Mouse (Mus musculus): Measurements from ENCODE around the gene Nans. TPM values are rescaled to one million over a fixed set of nuclear protein-coding genes. Genes with fewer than 3 reads are reported as not detected.

Gene Nans
- polyA plus RNA-seq, 1 experiment from 2014 or later: 40.5 TPM

GRCm38 (mm10) chr4:46451758-46452480, 37.1 kb upstream of the Nans start:
- Histone ChIP-seq H3K4me2 (ENCODE audit: low read depth, low read length) (peak overlapping the region; percentile 80), H3K27ac (ENCODE audit: low read length) (peak overlapping the region; percentile 98), H3K4me1 (ENCODE audit: control insufficient read depth, low read depth, low read length) (peaks cover 69% of the 10 kb centered on the region), H3K9ac (ENCODE audit: low read depth, low read length) (peak overlapping the region; percentile 98), H3K9me3 (replicated peaks; ENCODE audit: control insufficient read depth, low read length) (no peaks in the 10 kb centered on the region), H3K4me3 (ENCODE audit: low read depth, low read length) (peak overlapping the region; percentile 92), H3K36me3 (ENCODE audit: control insufficient read depth, insufficient read depth) (peaks cover 7% of the 10 kb centered on the region), H3K27me3 (ENCODE audit: control insufficient read depth, insufficient read depth, low read depth, low read length) (no peaks in the 10 kb centered on the region)
- ATAC-seq (ENCODE audit: low read depth): peak; percentile 4
- WGBS (ENCODE audit: insufficient replicate concordance): under 1% methylated on average over 106 of the region's 111 CpGs

DNA sequence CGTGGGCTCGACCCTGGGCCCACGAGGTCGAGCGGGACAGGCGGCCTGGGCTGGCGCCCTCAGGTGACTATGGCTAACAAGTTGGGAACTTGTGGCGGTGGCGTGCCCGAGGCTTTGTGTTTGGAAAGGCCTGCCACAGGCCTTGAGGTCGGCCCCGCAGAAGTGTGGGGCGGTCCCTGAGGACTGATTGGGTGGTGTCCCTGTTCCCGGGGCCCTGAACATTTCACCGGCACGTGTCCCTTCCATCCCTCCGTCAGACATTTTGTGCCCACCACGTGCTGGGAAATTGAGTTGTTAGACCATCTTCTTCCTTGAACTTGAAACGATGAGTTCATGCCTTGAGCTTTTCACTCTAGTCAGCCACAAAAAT, 36.6 kb upstream of the Nans start:
- Histone ChIP-seq H3K27ac (ENCODE audit: low read length) (peak overlapping the region; percentile 98), H3K4me2 (ENCODE audit: low read depth, low read length) (peak overlapping the region; percentile 80), H3K27me3 (ENCODE audit: control insufficient read depth, insufficient read depth, low read depth, low read length) (no peaks in the 10 kb centered on the region), H3K4me3 (ENCODE audit: low read depth, low read length) (peak overlapping the region; percentile 92), H3K4me1 (ENCODE audit: control insufficient read depth, low read depth, low read length) (peaks cover 69% of the 10 kb centered on the region), H3K9ac (ENCODE audit: low read depth, low read length) (peak overlapping the region; percentile 98), H3K9me3 (replicated peaks; ENCODE audit: control insufficient read depth, low read length) (no peaks in the 10 kb centered on the region), H3K36me3 (ENCODE audit: control insufficient read depth, insufficient read depth) (peaks cover 7% of the 10 kb centered on the region)
- WGBS (ENCODE audit: insufficient replicate concordance): 0% methylated on average over 19 of the region's 19 CpGs
- ATAC-seq (ENCODE audit: low read depth): peak; percentile 49

- Histone ChIP-seq H3K9ac (ENCODE audit: low read depth, low read length) (peak overlapping the region; percentile 98), H3K9me3 (replicated peaks; ENCODE audit: control insufficient read depth, low read length) (no peaks in the 10 kb centered on the region), H3K27me3 (ENCODE audit: control insufficient read depth, insufficient read depth, low read depth, low read length) (no peaks in the 10 kb centered on the region), H3K27ac (ENCODE audit: low read length) (peak overlapping the region; percentile 98), H3K4me1 (ENCODE audit: control insufficient read depth, low read depth, low read length) (peaks cover 69% of the 10 kb centered on the region), H3K4me2 (ENCODE audit: low read depth, low read length) (peak overlapping the region; percentile 80), H3K4me3 (ENCODE audit: low read depth, low read length) (peak overlapping the region; percentile 92), H3K36me3 (ENCODE audit: control insufficient read depth, insufficient read depth) (peaks cover 7% of the 10 kb centered on the region)
- no peak for ATAC-seq (ENCODE audit: low read depth)
- 12% methylated on average over 13 of the region's 13 CpGs for WGBS (ENCODE audit: insufficient replicate concordance)
Observed at GRCm38 (mm10) chr4:46452855-46453719, 36.0 kb upstream of the Nans start.

DNA sequence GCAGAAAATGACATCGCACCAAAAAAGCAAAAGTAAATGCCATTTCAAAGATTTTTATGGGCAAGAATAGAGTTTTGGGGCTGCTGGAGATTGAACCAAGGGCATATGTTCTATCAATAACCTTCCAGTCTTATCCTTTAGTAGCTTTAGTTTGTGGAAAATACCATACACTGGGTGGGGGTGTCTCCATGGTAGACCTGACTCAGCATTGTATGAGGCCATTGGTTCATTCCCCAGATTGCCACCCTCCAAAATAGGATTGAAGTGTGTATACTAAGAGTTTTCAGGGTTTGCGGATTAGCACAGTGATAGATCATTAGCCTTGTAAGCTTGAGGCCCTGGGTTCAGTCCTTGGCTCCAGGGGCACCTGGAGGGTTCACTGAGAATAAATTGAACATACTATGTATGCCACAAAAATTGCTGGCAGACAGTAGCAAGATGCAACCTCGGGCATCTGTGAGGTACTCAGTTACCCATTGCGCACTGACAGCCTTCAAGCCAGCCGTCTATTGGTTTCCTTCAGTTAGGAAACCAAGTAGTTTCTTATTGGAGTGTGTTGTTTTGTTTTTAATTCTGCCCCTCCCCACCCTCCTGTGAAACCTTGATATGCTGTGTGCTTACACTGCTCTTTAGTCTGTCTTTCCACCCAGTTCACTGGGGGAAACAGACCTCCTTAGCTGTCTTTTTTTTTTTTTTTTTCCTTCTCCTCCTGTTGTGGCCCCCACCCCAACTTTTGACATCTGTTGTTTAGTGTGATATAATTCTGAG, 34.8 kb upstream of the Nans start:
- no peaks in the 10 kb centered on the region for H3K27me3 ChIP-seq (ENCODE audit: control insufficient read depth, insufficient read depth, low read depth, low read length)
- peak overlapping the region; percentile 92 for H3K4me3 ChIP-seq (ENCODE audit: low read depth, low read length)
- peak; percentile 14 for ATAC-seq (ENCODE audit: low read depth)
- H3K4me2 ChIP-seq (ENCODE audit: low read depth, low read length): peak overlapping the region; percentile 80
- peaks cover 63% of the 10 kb centered on the region for H3K4me1 ChIP-seq (ENCODE audit: control insufficient read depth, low read depth, low read length)
- peak overlapping the region; percentile 98 for H3K27ac ChIP-seq (ENCODE audit: low read length)
- 31% methylated on average over 5 of the region's 5 CpGs for WGBS (ENCODE audit: insufficient replicate concordance)
- peaks cover 7% of the 10 kb centered on the region for H3K36me3 ChIP-seq (ENCODE audit: control insufficient read depth, insufficient read depth)
- peak overlapping the region; percentile 98 for H3K9ac ChIP-seq (ENCODE audit: low read depth, low read length)
- H3K9me3 ChIP-seq (replicated peaks; ENCODE audit: control insufficient read depth, low read length): no peaks in the 10 kb centered on the region

DNA sequence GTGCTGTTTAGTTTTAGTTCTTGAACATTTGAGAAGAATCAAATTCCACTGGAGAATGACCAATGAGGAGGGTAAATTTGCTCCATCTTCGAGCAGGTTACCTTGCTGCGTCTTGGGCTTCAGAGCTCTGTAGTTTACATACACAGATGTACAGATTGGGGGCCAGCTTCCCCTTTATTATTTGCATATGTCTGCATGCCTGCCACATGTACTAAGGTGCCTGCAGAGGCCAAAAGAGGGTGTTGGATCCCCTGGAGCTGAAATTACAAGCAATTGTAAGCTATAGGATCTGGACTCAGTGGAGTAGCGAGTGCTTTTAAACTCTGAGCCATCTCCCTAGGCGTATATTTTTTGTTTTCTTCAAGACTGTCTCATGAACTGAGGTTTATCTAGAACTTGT, 32.3 kb upstream of the Nans start:
- Histone ChIP-seq H3K36me3 (ENCODE audit: control insufficient read depth, insufficient read depth) (peaks cover 30% of the 10 kb centered on the region), H3K9ac (ENCODE audit: low read depth, low read length) (no peak overlapping the region; the same call in none of the 2 replicates), H3K27ac (ENCODE audit: low read length) (peak overlapping the region; percentile 98), H3K9me3 (replicated peaks; ENCODE audit: control insufficient read depth, low read length) (no peaks in the 10 kb centered on the region), H3K27me3 (ENCODE audit: control insufficient read depth, insufficient read depth, low read depth, low read length) (no peaks in the 10 kb centered on the region), H3K4me3 (ENCODE audit: low read depth, low read length) (peak overlapping the region; percentile 8; the same call in 1 of the 2 replicates), H3K4me1 (ENCODE audit: control insufficient read depth, low read depth, low read length) (peaks cover 67% of the 10 kb centered on the region), H3K4me2 (ENCODE audit: low read depth, low read length) (peak overlapping the region; percentile 80)
- no peak for ATAC-seq (ENCODE audit: low read depth)
- WGBS (ENCODE audit: insufficient replicate concordance): 64% methylated on average over 4 of the region's 4 CpGs

GRCm38 (mm10) chr4:46457186-46457585, 31.9 kb upstream of the Nans start:
- H3K4me3 ChIP-seq (ENCODE audit: low read depth, low read length): peak overlapping the region; percentile 8; the same call in 1 of the 2 replicates
- no peak overlapping the region; the same call in 1 of the 2 replicates for H3K9ac ChIP-seq (ENCODE audit: low read depth, low read length)
- peaks cover 34% of the 10 kb centered on the region for H3K36me3 ChIP-seq (ENCODE audit: control insufficient read depth, insufficient read depth)
- no peak for ATAC-seq (ENCODE audit: low read depth)
- peak overlapping the region; percentile 80; the same call in 1 of the 2 replicates for H3K4me2 ChIP-seq (ENCODE audit: low read depth, low read length)
- peak overlapping the region; percentile 98 for H3K27ac ChIP-seq (ENCODE audit: low read length)
- no peaks in the 10 kb centered on the region for H3K27me3 ChIP-seq (ENCODE audit: control insufficient read depth, insufficient read depth, low read depth, low read length)
- peaks cover 69% of the 10 kb centered on the region for H3K4me1 ChIP-seq (ENCODE audit: control insufficient read depth, low read depth, low read length)
- H3K9me3 ChIP-seq (replicated peaks; ENCODE audit: control insufficient read depth, low read length): no peaks in the 10 kb centered on the region
- WGBS (ENCODE audit: insufficient replicate concordance): 65% methylated on average over 3 of the region's 3 CpGs

DNA sequence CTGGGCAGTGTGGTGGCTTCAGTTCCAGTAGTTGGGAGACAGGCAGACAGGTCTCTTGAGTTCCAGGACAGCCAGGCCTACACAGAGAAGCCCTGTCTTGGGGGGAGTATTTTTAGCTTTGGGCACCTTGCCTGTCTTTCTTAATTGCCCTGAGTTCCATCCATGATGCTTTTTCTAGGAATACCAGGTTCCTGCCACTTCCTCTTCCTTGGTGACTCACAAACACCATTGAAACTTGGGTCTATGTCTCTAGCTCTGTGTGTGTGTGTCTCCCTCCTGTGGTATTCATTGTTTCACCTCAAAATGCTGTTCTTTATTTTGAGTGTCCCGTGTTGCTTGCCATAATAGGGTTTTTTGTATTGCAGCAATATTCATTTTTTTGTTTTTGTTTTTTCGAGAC, 30.6 kb upstream of the Nans start:
- peaks cover 67% of the 10 kb centered on the region for H3K4me1 ChIP-seq (ENCODE audit: control insufficient read depth, low read depth, low read length)
- no peak for ATAC-seq (ENCODE audit: low read depth)
- H3K27ac ChIP-seq (ENCODE audit: low read length): peak overlapping the region; percentile 35
- peaks cover 47% of the 10 kb centered on the region for H3K36me3 ChIP-seq (ENCODE audit: control insufficient read depth, insufficient read depth)
- no peak overlapping the region for H3K9ac ChIP-seq (ENCODE audit: low read depth, low read length)
- WGBS (ENCODE audit: insufficient replicate concordance): 80% methylated on average over 2 of the region's 2 CpGs
- no peak overlapping the region for H3K4me3 ChIP-seq (ENCODE audit: low read depth, low read length)
- no peak overlapping the region for H3K4me2 ChIP-seq (ENCODE audit: low read depth, low read length)
- no peaks in the 10 kb centered on the region for H3K9me3 ChIP-seq (replicated peaks; ENCODE audit: control insufficient read depth, low read length)
- no peaks in the 10 kb centered on the region for H3K27me3 ChIP-seq (ENCODE audit: control insufficient read depth, insufficient read depth, low read depth, low read length)

GRCm38 (mm10) chr4:46463130-46463830, 25.8 kb upstream of the Nans start:
- no peaks in the 10 kb centered on the region for H3K27me3 ChIP-seq (ENCODE audit: control insufficient read depth, insufficient read depth, low read depth, low read length)
- no peak overlapping the region for H3K4me2 ChIP-seq (ENCODE audit: low read depth, low read length)
- H3K4me1 ChIP-seq (ENCODE audit: control insufficient read depth, low read depth, low read length): peaks cover 19% of the 10 kb centered on the region
- no peak overlapping the region for H3K4me3 ChIP-seq (ENCODE audit: low read depth, low read length)
- H3K27ac ChIP-seq (ENCODE audit: low read length): no peak overlapping the region
- no peaks in the 10 kb centered on the region for H3K9me3 ChIP-seq (replicated peaks; ENCODE audit: control insufficient read depth, low read length)
- H3K9ac ChIP-seq (ENCODE audit: low read depth, low read length): no peak overlapping the region
- ATAC-seq (ENCODE audit: low read depth): peak; percentile 54
- WGBS (ENCODE audit: insufficient replicate concordance): 68% methylated on average over 7 of the region's 7 CpGs
- H3K36me3 ChIP-seq (ENCODE audit: control insufficient read depth, insufficient read depth): peaks cover 87% of the 10 kb centered on the region
